Mouse (Mus musculus) thymus, adult 2 months (tissue): ENCODE data around the gene Pde4d. TPM values are rescaled to one million over a fixed set of nuclear protein-coding genes. Genes with fewer than 3 reads are reported as not detected.

Experiments used
- DNase-seq: peaks from one replicate; pipeline ENCODE4 v3.0.0; 2021
- H3K27ac ChIP-seq: fragments of 200-500 bp; 2 replicates; pipeline ENCODE4 v1.5.1; 2012; ENCODE audit warnings: low read length, control low read depth; ENCODE audit not compliant: control insufficient read depth, insufficient read depth
- H3K27me3 ChIP-seq: fragments of 200-500 bp; 2 replicates; pipeline ENCODE4 v1.6.1; 2012; ENCODE audit warnings: mild to moderate bottlenecking, low read length, moderate library complexity, mixed read lengths; ENCODE audit not compliant: control insufficient read depth, insufficient read depth
- H3K36me3 ChIP-seq: fragments of 200-500 bp; 2 replicates; pipeline ENCODE4 v1.6.1; 2012; ENCODE audit warnings: mild to moderate bottlenecking, low read length, moderate library complexity; ENCODE audit not compliant: control insufficient read depth, insufficient read depth
- H3K4me1 ChIP-seq: fragments of 200-500 bp; replicated peaks from 2 replicates; pipeline ENCODE4 v1.6.1; 2012; ENCODE audit warnings: low read length; ENCODE audit not compliant: control insufficient read depth, insufficient read depth
- H3K4me3 ChIP-seq: fragments of 200-500 bp; 2 replicates; pipeline ENCODE4 v1.5.1; 2012; ENCODE audit warnings: mild to moderate bottlenecking, low read length, control low read depth, moderate library complexity; ENCODE audit not compliant: control insufficient read depth, insufficient read depth
- CTCF ChIP-seq: fragments of 200-500 bp; IDR thresholded peaks from 2 replicates; pipeline ENCODE4 v1.5.1; 2012; ENCODE audit warnings: mild to moderate bottlenecking, control low read depth, low read length, moderate library complexity, borderline replicate concordance; ENCODE audit not compliant: control insufficient read depth, poor library complexity, insufficient read depth; ENCODE audit errors: extremely low read depth
- POLR2A ChIP-seq: fragments of 200-500 bp; IDR thresholded peaks from 2 replicates; pipeline ENCODE4 v1.6.1; 2012; ENCODE audit warnings: mild to moderate bottlenecking, low read length, control low read depth, moderate library complexity; ENCODE audit not compliant: control insufficient read depth, poor library complexity, insufficient read depth; ENCODE audit errors: extremely low read depth
- WGBS: fragments of 180-500 bp; shearing (Covaris S2); methylation state at CpG from one replicate; pipeline ENCODE4 v1.1.7; 2018; 5-methylcytosine and 5-hydroxymethylcytosine counted together
- polyA plus RNA-seq: library from polyadenylated mRNA; depleted of rRNA; stranded (reverse); fragments of >200 nt; gene quantifications from 2 replicates; pipeline ENCODE4 v1.2.3, GENCODE M21; 2012

Gene Pde4d
- polyA plus RNA-seq, 1 experiment = 35.2 TPM

DNA sequence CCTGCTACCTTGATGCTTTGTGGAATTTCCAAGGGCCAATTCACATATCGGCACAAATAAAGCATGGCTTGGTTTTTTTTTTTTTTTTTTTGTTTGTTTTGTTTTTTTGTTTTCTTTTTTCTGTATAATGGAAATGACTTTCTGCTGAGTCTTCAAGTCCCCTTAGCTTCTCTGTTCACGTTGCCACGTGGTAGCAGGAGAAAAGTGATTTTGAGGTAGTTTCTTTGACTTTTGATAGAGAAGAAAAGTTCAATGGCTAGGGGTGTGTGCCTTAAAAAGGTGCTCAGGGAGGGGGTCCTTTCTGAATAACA is 1235.2 kb downstream of the Pde4d start:
- no peaks in the 10 kb centered on the region for H3K36me3 ChIP-seq
- TF ChIP-seq CTCF (no peak), POLR2A (no peak)
- DNase-seq = no peak
- H3K27me3 ChIP-seq = no peaks in the 10 kb centered on the region
- H3K27ac ChIP-seq = no peak overlapping the region
- H3K4me3 ChIP-seq = no peak overlapping the region; the same call in 1 of the 2 replicates
- H3K4me1 ChIP-seq = peaks cover 4% of the 10 kb centered on the region; the same call in 1 of the 2 replicates
- WGBS = 53% methylated on average over 3 of the region's 3 CpGs

DNA sequence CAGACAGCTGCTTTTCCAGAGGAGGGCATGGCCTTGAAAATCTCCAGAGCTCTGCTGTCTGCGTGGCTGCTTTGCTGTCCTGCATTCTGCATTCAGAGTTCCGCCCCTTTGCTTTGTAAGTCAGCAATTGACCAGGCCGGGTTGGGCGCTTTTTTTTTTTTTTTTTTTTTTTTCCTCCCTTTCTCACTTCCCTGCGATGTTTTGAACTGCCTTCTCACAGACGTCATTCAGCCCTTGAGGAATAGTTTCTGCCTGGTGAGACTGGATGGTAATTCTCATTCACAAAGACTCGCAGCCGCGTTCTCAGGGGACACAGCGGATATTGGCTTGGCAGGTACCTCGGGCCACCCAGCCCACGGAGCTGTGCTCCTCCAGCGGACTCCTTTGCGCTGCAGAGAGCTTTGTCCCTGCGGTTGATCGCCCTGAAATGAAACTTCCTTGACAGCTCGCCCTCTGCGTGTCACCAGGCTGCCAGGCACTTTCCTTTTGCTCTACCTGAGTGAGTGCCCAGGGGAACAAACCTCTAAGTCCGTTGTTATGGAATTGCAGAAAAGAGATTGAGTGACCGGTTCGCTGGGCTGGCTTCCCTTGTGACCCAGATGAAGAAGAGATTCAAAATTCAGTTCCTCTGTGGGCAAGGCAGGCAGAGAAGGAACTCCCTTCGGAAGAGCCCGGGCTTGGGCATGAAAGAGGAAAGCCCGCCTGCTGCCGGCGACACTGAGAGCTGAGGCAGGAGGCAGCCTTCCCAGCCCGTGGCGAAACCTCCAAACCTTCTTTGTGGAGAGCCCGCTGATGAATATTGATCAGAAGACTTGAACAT is 1235.8 kb downstream of the Pde4d start:
- Histone ChIP-seq H3K36me3 (no peaks in the 10 kb centered on the region), H3K4me3 (peak overlapping the region; percentile 94), H3K27ac (no peak overlapping the region), H3K27me3 (no peaks in the 10 kb centered on the region), H3K4me1 (peaks cover 4% of the 10 kb centered on the region; the same call in 1 of the 2 replicates)
- WGBS = 3% methylated on average over 29 of the region's 29 CpGs
- peak; percentile 40 for DNase-seq
- TF ChIP-seq POLR2A = no peak
- no peak for TF ChIP-seq CTCF

DNA sequence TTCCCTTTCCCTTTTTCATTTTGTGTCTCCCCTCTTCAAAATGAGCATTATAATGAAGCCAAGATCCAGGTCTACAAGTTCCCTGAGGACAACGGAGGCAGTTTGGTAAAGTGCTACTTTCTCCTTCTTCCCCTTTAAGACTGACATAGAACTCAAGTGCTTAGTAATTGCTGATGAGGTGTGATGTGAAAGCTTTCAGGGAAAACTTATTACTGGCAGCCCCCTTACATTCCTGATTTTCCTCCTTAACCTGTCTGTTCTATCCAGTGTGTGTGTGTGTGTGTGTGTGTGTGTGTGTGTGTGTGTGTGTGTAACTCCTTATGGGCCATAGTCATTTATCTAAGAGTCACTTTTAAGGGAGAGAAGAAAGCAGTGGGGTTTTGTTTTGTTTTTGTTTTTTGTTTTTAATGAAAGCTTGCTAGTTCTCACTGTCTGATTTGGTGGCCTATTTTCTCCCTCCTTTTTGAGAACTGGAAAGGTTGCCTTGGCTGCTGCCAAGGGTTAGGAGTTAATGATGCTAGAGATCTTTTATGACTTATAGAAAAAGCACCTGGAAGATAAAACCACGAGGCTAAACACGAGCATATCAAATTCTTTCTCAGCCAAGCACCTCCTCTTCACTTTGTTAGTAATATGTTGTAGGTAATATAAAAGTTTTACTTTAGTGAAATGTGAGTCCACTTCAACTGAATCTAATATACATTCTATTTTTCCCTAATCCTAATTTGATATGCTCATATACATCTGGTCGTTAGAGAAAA is 1236.5 kb downstream of the Pde4d start:
- DNase-seq = no peak
- Histone ChIP-seq H3K27ac (no peak overlapping the region), H3K4me1 (peaks cover 4% of the 10 kb centered on the region; the same call in 1 of the 2 replicates), H3K4me3 (peak overlapping the region; percentile 94; the same call in 1 of the 2 replicates), H3K27me3 (no peaks in the 10 kb centered on the region), H3K36me3 (no peaks in the 10 kb centered on the region)
- WGBS = 43% methylated on average over 4 of the region's 4 CpGs
- no peak for TF ChIP-seq POLR2A
- TF ChIP-seq CTCF = no peak

DNA sequence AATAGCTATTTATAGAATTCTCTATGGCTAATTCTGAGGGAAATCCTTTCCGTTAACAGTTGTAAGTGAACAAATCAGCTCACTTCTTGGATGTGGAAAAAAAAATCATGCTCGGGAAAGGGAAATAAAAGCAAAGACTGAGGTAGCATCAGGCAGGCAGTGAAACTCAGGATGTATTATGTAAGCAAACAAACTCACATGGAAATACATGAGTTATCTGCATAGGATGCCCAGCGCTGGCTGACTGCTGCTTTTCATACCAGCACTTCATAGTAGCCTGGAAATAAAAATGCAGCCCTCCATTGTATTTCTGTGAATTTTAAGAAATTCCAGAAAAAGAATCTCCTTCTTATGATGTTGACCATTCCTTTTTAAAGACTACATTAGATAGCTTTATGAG is 1237.2 kb downstream of the Pde4d start:
- 89% methylated on average over 3 of the region's 3 CpGs for WGBS
- H3K4me1 ChIP-seq = peaks cover 4% of the 10 kb centered on the region; the same call in 1 of the 2 replicates
- DNase-seq = no peak
- H3K27ac ChIP-seq = no peak overlapping the region
- no peaks in the 10 kb centered on the region for H3K27me3 ChIP-seq
- no peaks in the 10 kb centered on the region for H3K36me3 ChIP-seq
- H3K4me3 ChIP-seq = no peak overlapping the region
- no peak for TF ChIP-seq CTCF
- no peak for TF ChIP-seq POLR2A

DNA sequence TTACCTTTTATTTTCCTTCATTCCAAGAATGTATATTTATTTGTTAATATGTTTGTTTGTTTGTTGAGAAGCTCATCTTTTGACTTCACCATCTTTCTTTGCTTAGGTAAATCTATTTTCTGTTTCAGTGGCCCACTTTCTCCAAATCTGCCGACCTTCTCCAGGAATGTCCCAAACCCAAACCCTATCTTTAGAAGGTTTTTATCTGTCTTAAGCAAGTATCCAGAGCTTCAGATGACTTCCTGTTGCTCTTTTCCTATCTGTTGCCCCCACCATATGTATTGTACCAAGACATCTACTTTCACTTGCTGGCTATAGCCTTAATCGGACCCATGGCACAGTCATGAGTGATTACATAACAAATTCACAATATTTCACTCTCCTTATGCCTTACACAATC is 1238.4 kb downstream of the Pde4d start:
- Histone ChIP-seq H3K27ac (no peak overlapping the region), H3K4me1 (peaks cover 4% of the 10 kb centered on the region; the same call in 1 of the 2 replicates), H3K4me3 (no peak overlapping the region), H3K36me3 (no peaks in the 10 kb centered on the region), H3K27me3 (no peaks in the 10 kb centered on the region)
- DNase-seq = no peak
- no peak for TF ChIP-seq CTCF
- no peak for TF ChIP-seq POLR2A
- 96% methylated on average over 2 of the region's 2 CpGs for WGBS

DNA sequence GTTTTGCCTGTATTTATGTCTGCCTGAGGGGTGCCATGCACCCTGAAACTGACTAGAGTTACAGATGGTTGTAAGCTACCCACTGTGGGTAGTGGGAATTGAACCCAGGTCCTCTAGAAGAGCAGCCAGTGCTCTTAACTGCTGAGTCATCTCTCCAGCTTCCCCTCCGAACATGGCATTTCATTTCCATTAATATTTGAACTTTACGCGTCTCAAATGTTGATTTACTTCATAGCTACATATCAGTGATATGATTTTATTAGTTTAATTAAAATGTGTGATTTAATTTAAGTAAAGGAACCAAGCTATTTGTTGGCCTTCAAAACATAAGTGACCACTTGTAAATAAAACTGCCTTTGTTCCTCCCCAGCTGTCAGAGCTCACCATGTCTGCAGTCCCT is 1239.4 kb downstream of the Pde4d start:
- Histone ChIP-seq H3K27me3 (no peaks in the 10 kb centered on the region), H3K36me3 (no peaks in the 10 kb centered on the region), H3K4me3 (no peak overlapping the region), H3K4me1 (peaks cover 4% of the 10 kb centered on the region; the same call in 1 of the 2 replicates), H3K27ac (no peak overlapping the region)
- WGBS = 97% methylated on average over 3 of the region's 3 CpGs
- no peak for DNase-seq
- TF ChIP-seq CTCF (no peak), POLR2A (no peak)
